Mouse (Mus musculus) olfactory bulb, adult 2 months (tissue): ENCODE results near the gene Asap2.

Experiments
- CTCF ChIP-seq: fragments of 200-500 bp; IDR thresholded peaks from 2 replicates; pipeline ENCODE4 v1.5.1; 2012; ENCODE audit warnings: low read depth, mild to moderate bottlenecking, low read length, moderate library complexity; ENCODE audit not compliant: insufficient read depth
- POLR2A ChIP-seq: fragments of 200-500 bp; IDR thresholded peaks from 2 replicates; pipeline ENCODE4 v1.6.1; 2012; ENCODE audit warnings: mild to moderate bottlenecking, low read depth, low read length, moderate library complexity; ENCODE audit not compliant: insufficient read depth

GRCm38 (mm10) chr12:21285508-21286242, 295.4 kb downstream of the Asap2 start:
- TF ChIP-seq CTCF (no peak), POLR2A (peak; percentile 5; the same call in 1 of the 2 replicates)
